Mouse (Mus musculus) neural tube, embryonic 13.5 days (tissue): ENCODE measurements around the gene Pappa2. TPM values are rescaled to one million over a fixed set of nuclear protein-coding genes. Genes with fewer than 3 reads are reported as not detected.

Experiments
- ATAC-seq: fragments of 200-750 bp; cut with Nextera tagmentation; 2 replicates; pipeline ENCODE4 v1.8.0; 2017; ENCODE audit warnings: low read depth, mild to moderate bottlenecking, moderate TSS enrichment, moderate library complexity
- H3K27ac ChIP-seq: fragments of 300-500 bp; sonication (generic); replicated peaks from 2 replicates; pipeline ENCODE4 v1.5.1; 2015; ENCODE audit warnings: moderate library complexity, mild to moderate bottlenecking, inconsistent platforms
- H3K27me3 ChIP-seq: fragments of 300-500 bp; sonication (generic); 2 replicates; pipeline ENCODE4 v1.6.1; 2015; ENCODE audit warnings: mild to moderate bottlenecking, inconsistent platforms
- H3K36me3 ChIP-seq: fragments of 300-500 bp; sonication (generic); 2 replicates; pipeline ENCODE4 v1.6.1; 2015; ENCODE audit warnings: mild to moderate bottlenecking, inconsistent platforms
- H3K4me1 ChIP-seq: fragments of 300-500 bp; sonication (generic); replicated peaks from 2 replicates; pipeline ENCODE4 v1.6.1; 2015; ENCODE audit warnings: inconsistent platforms
- H3K4me2 ChIP-seq: fragments of 300-500 bp; sonication (generic); 2 replicates; pipeline ENCODE4 v1.6.1; 2015; ENCODE audit warnings: inconsistent platforms, mild to moderate bottlenecking, moderate library complexity
- H3K4me3 ChIP-seq: fragments of 300-500 bp; sonication (generic); 2 replicates; pipeline ENCODE4 v1.5.1; 2015; ENCODE audit warnings: mild to moderate bottlenecking, inconsistent platforms
- H3K9ac ChIP-seq: fragments of 300-500 bp; sonication (generic); 2 replicates; pipeline ENCODE4 v1.6.1; 2015; ENCODE audit warnings: moderate library complexity, mild to moderate bottlenecking, inconsistent platforms
- H3K9me3 ChIP-seq: fragments of 300-500 bp; sonication (generic); 2 replicates; pipeline ENCODE4 v1.6.1; 2016; ENCODE audit warnings: inconsistent platforms
- WGBS: fragments of 180-500 bp; shearing (Covaris S2); methylation state at CpG from one replicate; pipeline ENCODE4 v1.1.7; 2015; 5-methylcytosine and 5-hydroxymethylcytosine counted together
- polyA plus RNA-seq: library from polyadenylated mRNA; unstranded; fragments of >200 nt; fragmentation: Nextera tagmentation; extraction: Ambion mirVana; gene quantifications from 2 replicates; pipeline ENCODE4 v1.2.1, GENCODE M21; 2015

Pappa2 gene
- 1.2 and 2.0 TPM in 2 replicates for polyA plus RNA-seq

DNA sequence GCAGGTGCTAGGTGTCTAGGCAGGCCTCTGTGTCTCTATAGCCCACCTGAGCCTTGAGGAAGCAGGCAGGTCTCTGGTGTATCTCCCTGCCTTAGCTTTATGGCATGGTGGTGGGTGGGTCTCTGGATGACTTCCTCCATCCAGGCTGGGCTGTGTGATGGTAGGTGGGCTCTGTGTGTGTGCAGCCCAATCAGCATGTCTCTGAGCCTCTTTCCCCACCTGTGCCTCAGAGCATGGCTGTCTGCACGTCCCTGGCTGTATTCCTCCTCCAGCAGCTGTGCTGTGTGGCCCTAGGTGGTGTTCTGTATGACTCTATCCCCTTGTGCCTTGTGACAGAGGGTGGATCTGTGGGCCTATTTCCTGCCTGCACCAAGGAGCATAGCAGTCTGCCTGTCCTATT is at the start of gene Pappa2:
Pappa2 (minus strand) TSS at position 101 of the 400 bp plus-strand sequence.
- Histone ChIP-seq H3K4me2 (no peak within 1 kb of the TSS), H3K27ac (no peak within 1 kb of the TSS), H3K4me1 (no peaks in the 10 kb centered on the region), H3K9me3 (no peaks in the 10 kb centered on the region), H3K9ac (no peak within 1 kb of the TSS), H3K36me3 (no peaks in the 10 kb centered on the region), H3K4me3 (no peak within 1 kb of the TSS), H3K27me3 (no peaks in the 10 kb centered on the region)
- 73% methylated on average over 1 of the region's 1 CpGs for whole genome bisulfite sequencing
- no peak for ATAC-seq

DNA sequence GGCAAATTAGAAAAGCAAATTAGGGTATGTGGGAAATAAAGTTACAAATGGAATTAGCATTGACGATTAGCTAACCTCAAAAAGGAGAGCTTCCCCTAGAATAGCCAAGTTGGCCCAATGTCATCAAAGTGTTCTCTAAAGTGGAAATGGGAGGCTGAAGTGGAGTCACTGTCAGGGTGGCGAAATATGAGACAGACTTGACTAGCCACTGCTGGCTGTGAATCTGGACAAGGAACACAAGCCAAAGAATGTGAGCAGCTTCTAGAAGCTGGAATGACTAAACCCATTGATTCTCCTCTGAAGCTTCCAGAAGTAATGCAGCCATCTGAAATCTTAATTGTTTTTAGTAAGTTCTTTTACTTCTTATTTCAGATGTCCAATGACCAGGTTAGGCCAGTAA is 48.8 kb upstream of the Pappa2 start:
- 89% methylated on average over 2 of the region's 2 CpGs for WGBS
- no peak overlapping the region for H3K4me2 ChIP-seq
- no peaks in the 10 kb centered on the region for H3K4me1 ChIP-seq
- no peak overlapping the region for H3K27ac ChIP-seq
- ATAC-seq: no peak
- no peak overlapping the region for H3K4me3 ChIP-seq
- no peaks in the 10 kb centered on the region for H3K36me3 ChIP-seq
- H3K9ac ChIP-seq: no peak overlapping the region
- no peaks in the 10 kb centered on the region for H3K27me3 ChIP-seq
- H3K9me3 ChIP-seq: no peaks in the 10 kb centered on the region

- Histone ChIP-seq H3K9me3 (no peaks in the 10 kb centered on the region), H3K4me3 (no peak overlapping the region), H3K4me1 (peaks cover 15% of the 10 kb centered on the region), H3K36me3 (no peaks in the 10 kb centered on the region), H3K9ac (no peak overlapping the region), H3K4me2 (no peak overlapping the region), H3K27me3 (no peaks in the 10 kb centered on the region), H3K27ac (peak overlapping the region; percentile 24)
- ATAC-seq: peak; percentile 88
- 33% methylated on average over 5 of the region's 5 CpGs for WGBS
These were observed 34.8 kb upstream of the Pappa2 start for GRCm38 (mm10) chr1:159014940-159015660.

- Histone ChIP-seq H3K27ac (no peak overlapping the region), H3K9me3 (no peaks in the 10 kb centered on the region), H3K9ac (no peak overlapping the region), H3K4me3 (no peak overlapping the region), H3K4me2 (no peak overlapping the region), H3K36me3 (no peaks in the 10 kb centered on the region), H3K4me1 (no peaks in the 10 kb centered on the region), H3K27me3 (no peaks in the 10 kb centered on the region)
- ATAC-seq: no peak
- 83% methylated on average over 3 of the region's 3 CpGs for WGBS
These were observed 6.8 kb upstream of the Pappa2 start for GRCm38 (mm10) chr1:158987042-158987441.

DNA sequence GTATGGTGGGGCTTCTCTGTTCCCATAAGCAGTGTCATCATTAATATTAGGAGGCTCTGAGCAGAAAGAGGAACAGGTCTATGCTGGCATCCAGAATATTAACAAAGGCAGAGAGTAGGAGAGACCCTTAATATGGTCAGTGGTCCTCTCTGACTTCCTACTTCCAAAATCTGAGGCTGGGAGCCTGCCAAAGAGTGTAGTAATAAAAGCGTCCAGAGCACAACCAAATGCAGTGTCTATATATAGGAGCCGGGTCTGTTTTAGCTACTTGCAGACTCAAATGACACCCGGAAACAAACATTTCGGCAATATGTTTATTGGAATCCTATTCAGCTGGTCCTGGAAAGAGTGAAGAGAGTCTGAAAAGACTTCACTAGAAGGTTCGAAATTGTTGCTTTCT is 17.9 kb downstream of the Pappa2 start:
- no peak overlapping the region for H3K27ac ChIP-seq
- no peaks in the 10 kb centered on the region; the same call in 1 of the 2 replicates for H3K27me3 ChIP-seq
- ATAC-seq: no peak
- H3K4me2 ChIP-seq: no peak overlapping the region
- 83% methylated on average over 5 of the region's 5 CpGs for WGBS
- H3K9ac ChIP-seq: no peak overlapping the region
- no peaks in the 10 kb centered on the region for H3K36me3 ChIP-seq
- no peak overlapping the region for H3K4me3 ChIP-seq
- H3K4me1 ChIP-seq: peaks cover 13% of the 10 kb centered on the region; the same call in 1 of the 2 replicates
- no peaks in the 10 kb centered on the region for H3K9me3 ChIP-seq

DNA sequence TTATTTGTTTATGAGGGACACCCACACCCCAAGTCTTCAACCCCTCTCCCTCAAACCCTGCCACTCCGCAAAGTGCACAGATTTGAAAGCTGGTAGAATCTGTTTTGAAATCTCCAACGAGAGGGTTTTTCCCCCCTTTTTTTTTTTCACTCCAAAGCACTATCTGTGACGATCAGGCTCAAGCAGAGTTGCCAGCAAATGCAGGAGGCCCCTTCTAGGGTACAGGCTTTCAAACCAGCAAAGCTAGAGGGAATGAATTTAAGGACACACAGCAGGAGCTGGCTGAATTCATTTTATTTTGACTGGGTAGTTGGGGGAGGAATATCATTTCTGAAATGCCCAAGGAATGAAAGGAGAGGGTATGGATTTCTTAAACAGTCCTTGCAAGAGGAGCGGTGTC is 19.3 kb downstream of the Pappa2 start:
- ATAC-seq: no peak
- H3K4me3 ChIP-seq: no peak overlapping the region
- H3K9me3 ChIP-seq: no peaks in the 10 kb centered on the region
- H3K9ac ChIP-seq: no peak overlapping the region
- no peaks in the 10 kb centered on the region for H3K36me3 ChIP-seq
- peak overlapping the region; percentile 39 for H3K4me2 ChIP-seq
- WGBS: 43% methylated on average over 4 of the region's 4 CpGs
- H3K27ac ChIP-seq: no peak overlapping the region
- peaks cover 13% of the 10 kb centered on the region; the same call in 1 of the 2 replicates for H3K4me1 ChIP-seq
- no peaks in the 10 kb centered on the region; the same call in 1 of the 2 replicates for H3K27me3 ChIP-seq

- Histone ChIP-seq H3K36me3 (no peaks in the 10 kb centered on the region), H3K9me3 (no peaks in the 10 kb centered on the region), H3K4me1 (peaks cover 13% of the 10 kb centered on the region; the same call in 1 of the 2 replicates), H3K27ac (no peak overlapping the region), H3K4me3 (no peak overlapping the region), H3K27me3 (no peaks in the 10 kb centered on the region; the same call in 1 of the 2 replicates), H3K9ac (0 out of 2 replicates have a peak overlapping the region, but pooled peaks have one; percentile 8), H3K4me2 (peak overlapping the region; percentile 39)
- peak; percentile 75; the same call in 1 of the 2 replicates for ATAC-seq
- WGBS: 29% methylated on average over 8 of the region's 8 CpGs
These were observed 19.7 kb downstream of the Pappa2 start for GRCm38 (mm10) chr1:158960549-158960948.

DNA sequence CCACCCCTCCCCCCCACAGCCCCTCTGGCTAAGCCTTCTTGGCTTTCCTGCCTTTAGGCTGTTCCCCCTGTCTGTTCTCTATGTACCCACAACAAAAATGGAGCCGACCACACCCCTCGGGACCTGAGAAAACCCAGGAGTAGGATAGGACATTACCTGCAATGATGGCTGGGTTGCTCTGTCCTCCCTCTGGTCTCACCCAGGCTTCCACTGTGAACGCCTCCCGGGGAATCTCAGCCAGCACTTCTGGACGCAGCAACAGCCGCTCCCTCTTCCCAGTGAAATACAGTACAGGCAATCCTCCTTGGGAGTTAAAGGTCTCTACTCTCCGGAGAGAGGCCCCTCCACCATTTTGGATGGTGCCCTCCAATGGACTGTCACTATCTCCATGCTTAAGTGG is 23.9 kb downstream of the Pappa2 start:
- peaks cover 10% of the 10 kb centered on the region; the same call in 1 of the 2 replicates for H3K4me1 ChIP-seq
- no peak overlapping the region for H3K4me3 ChIP-seq
- H3K27me3 ChIP-seq: no peaks in the 10 kb centered on the region
- 89% methylated on average over 7 of the region's 7 CpGs for whole genome bisulfite sequencing
- no peaks in the 10 kb centered on the region for H3K36me3 ChIP-seq
- no peak overlapping the region for H3K4me2 ChIP-seq
- H3K27ac ChIP-seq: no peak overlapping the region
- no peaks in the 10 kb centered on the region for H3K9me3 ChIP-seq
- no peak for ATAC-seq
- H3K9ac ChIP-seq: no peak overlapping the region

DNA sequence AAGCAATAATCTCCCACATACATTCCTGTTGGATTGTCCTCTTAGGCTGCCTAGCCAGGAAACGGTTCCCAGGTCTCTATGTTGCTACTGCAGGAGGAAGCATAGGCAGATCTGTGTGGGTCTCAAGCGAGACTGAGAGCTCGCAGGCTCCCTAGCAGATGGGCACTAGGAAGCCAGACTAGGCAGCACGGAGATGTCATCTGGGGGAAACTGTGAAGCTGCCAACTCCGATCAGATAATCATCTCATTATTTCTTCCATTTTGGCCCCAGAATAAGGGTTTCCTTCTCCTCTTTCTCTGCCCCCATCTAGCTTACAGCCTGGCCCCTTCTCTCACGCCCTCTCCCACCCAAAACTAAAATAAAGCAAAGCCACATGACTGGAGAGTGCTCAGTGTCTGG is 25.5 kb downstream of the Pappa2 start:
- no peaks in the 10 kb centered on the region for H3K9me3 ChIP-seq
- H3K27ac ChIP-seq: no peak overlapping the region
- no peaks in the 10 kb centered on the region for H3K27me3 ChIP-seq

DNA sequence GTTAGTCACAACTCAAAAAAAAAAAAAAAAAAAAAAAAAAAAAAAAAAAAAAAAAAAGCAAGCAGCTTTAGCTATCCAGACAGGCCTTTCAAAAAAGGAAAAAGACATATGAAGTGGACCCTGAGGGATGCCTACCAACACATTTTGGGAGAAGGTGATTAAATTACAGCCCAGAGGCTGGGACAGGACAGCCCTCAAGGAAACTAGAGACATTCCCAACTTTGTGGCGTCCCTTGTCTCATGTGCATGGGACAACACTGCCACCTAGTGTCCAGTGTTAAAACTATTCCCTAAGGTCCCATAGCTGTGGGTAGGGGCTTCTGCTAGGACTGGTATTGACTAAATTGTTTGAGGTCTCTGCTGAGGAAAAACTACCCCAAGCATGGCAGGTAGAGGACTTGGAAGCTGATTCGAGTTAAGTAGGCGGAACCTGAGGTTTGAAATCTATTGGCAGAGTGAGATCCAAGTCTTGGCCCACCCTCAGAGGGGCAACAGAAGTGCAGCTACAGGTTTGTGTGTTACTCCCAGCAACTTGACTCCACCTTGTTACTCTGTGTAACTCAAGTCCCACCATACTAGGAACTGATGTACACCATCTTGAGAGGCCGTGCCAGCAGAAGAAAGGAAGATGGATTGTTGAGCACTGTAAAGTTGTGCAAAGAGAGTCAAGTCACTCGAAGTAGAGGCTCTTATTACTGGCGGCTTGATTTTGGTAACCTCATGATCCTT is 26.6 kb downstream of the Pappa2 start:
- Histone ChIP-seq H3K27ac (no peak overlapping the region), H3K9ac (no peak overlapping the region), H3K4me1 (no peaks in the 10 kb centered on the region), H3K4me3 (no peak overlapping the region), H3K36me3 (no peaks in the 10 kb centered on the region), H3K4me2 (no peak overlapping the region), H3K27me3 (no peaks in the 10 kb centered on the region), H3K9me3 (no peaks in the 10 kb centered on the region)
- ATAC-seq: no peak
- 47% methylated on average over 6 of the region's 6 CpGs for WGBS

More for the DNA sequence above, 25.5 kb downstream of the Pappa2 start:
- ATAC-seq: no peak
- Histone ChIP-seq H3K4me3 (no peak overlapping the region), H3K4me1 (no peaks in the 10 kb centered on the region; the same call in 1 of the 2 replicates), H3K36me3 (no peaks in the 10 kb centered on the region), H3K9ac (no peak overlapping the region), H3K4me2 (no peak overlapping the region)
- WGBS: 72% methylated on average over 6 of the region's 6 CpGs

DNA sequence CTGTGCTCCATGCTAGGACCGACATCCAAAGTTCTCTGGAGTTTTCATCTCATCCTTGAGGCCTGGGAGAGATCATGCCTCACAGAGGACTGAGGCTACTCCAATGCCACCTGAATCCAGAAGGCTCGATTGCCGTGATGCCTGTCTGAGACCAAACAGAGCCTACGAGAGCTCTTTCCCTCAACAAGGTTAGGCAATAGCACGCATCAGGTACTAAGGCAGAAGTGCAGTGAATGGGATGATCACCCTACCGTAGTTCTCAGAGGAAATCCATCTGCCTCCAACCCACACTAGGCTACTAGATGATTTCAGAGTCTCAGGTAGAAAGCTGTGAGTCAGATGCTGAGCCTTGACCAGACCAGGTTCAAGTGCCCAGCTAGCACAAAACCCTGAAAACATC is 31.2 kb downstream of the Pappa2 start:
- Histone ChIP-seq H3K36me3 (no peaks in the 10 kb centered on the region), H3K4me3 (no peak overlapping the region), H3K4me1 (no peaks in the 10 kb centered on the region), H3K9me3 (no peaks in the 10 kb centered on the region), H3K27ac (no peak overlapping the region), H3K4me2 (no peak overlapping the region), H3K9ac (no peak overlapping the region), H3K27me3 (no peaks in the 10 kb centered on the region)
- ATAC-seq: no peak
- WGBS: 93% methylated on average over 6 of the region's 6 CpGs

DNA sequence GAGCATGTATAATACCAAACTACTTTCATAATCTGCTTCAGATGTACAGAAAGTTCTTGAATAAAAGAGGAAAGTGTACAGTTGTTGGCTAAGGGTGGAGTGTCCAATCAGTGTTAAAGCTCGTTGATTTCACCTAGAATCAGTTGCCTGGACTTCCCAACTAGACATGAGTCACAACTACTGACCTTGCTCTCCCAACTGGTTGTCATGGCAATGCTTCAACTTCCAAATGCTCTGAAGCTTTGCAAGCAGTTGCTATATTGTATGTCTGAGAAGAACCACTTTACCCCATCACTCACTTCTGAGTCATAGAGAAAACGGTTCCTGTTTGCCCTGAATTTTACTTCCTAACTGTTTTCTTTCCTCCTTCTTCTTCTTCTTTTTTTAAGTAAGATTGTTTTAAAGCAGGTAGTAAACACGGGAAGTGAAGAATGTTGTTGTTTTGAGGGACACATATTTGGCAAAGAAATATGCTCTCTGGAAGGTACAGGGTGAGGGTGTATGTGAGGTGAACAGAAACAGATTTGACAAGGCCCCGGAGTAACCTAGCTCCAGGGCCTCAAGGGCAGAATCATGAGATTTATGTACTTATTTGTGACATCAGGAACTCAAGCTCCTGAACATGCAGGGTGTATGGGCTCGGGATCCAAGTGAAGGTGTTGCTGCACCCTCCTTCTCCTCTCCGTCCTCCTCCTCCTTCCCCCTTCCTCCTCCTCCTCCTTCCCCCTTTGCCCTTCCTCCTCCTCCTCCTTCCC is 32.1 kb downstream of the Pappa2 start:
- H3K4me1 ChIP-seq: no peaks in the 10 kb centered on the region
- ATAC-seq: no peak
- no peaks in the 10 kb centered on the region for H3K27me3 ChIP-seq
- H3K4me2 ChIP-seq: no peak overlapping the region
- WGBS: 71% methylated on average over 6 of the region's 6 CpGs
- no peak overlapping the region for H3K27ac ChIP-seq
- no peaks in the 10 kb centered on the region for H3K9me3 ChIP-seq
- H3K9ac ChIP-seq: no peak overlapping the region
- no peak overlapping the region for H3K4me3 ChIP-seq
- H3K36me3 ChIP-seq: no peaks in the 10 kb centered on the region
